Mouse (Mus musculus) stomach, postnatal 0 days (tissue): ENCODE data around the gene Ciapin1.

ENCODE experiments used
- CTCF ChIP-seq: IDR thresholded peaks from 2 replicates; pipeline ENCODE4 v1.5.1; 2016; ENCODE audit warnings: antibody characterized with exemption, low read depth, mild to moderate bottlenecking, moderate library complexity
- EP300 ChIP-seq: optimal IDR thresholded peaks from 2 replicates; pipeline ENCODE3; 2016; ENCODE audit warnings: antibody characterized with exemption

DNA sequence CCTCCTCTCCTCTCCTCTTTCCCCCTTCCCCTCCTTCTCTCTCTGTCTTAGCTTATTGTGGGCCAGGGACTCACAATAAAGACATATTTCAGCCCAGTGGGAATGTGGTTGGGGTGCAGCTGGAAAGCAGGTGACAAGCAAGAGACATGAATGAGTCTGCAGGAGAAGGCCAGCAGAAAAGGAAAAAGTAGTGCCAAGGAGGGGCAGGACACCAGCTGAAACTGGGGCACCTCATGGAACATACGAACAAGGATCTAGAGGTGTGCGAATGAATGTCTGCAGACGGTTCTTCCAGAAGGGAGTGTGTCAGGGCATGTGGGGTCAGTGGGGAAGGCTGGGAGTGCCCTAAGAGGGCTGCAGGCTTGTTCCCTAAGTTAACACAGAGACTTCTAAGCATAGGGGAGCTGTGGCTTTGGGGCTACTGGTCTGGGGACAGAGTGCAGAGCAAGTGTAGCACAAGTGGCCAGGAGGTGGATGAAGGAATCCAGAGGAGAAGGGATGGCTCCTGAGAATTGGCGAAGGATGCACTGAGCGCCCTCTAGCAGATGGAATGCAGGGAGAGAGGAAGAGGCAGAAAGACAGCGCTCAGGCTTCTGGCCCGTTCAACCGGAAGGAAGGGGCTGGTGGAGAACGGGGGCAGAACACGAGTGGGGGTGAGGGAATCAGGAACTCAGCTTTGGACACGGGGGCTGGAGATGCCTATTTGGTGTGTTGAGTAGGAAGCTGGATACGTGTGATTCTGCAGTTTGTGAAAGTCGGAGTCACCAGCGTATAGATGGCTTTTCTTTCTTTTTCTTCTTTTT is 36.7 kb downstream of the Ciapin1 start:
- peak; percentile 79 for TF ChIP-seq CTCF
- no peak for TF ChIP-seq EP300
